Mouse (Mus musculus) cerebellum, adult 2 months (tissue): ENCODE data around the gene Lgals2.

Source experiments
- CTCF ChIP-seq: fragments of 200-500 bp; IDR thresholded peaks from 2 replicates; pipeline ENCODE4 v1.5.1; 2011; ENCODE audit warnings: low read depth, mild to moderate bottlenecking, control low read depth, low read length, moderate library complexity, borderline replicate concordance; ENCODE audit not compliant: insufficient read depth
- POLR2A ChIP-seq: fragments of 200-500 bp; IDR thresholded peaks from 2 replicates; pipeline ENCODE4 v1.6.1; 2011; ENCODE audit warnings: low read length, control low read depth, borderline replicate concordance; ENCODE audit not compliant: insufficient read depth

- no peak for TF ChIP-seq CTCF
- no peak for TF ChIP-seq POLR2A
These were observed 43.2 kb upstream of the Lgals2 start for GRCm38 (mm10) chr15:78898507-78899001.
